Mouse (Mus musculus): ENCODE measurements around the gene Aldh1b1. TPM values are rescaled to one million over a fixed set of nuclear protein-coding genes. Genes with fewer than 3 reads are reported as not detected.

The Aldh1b1 gene
- under 1 TPM; 0.27 to 0.81 (median 0.37) TPM for total RNA-seq (2022)

- DNase-seq (ENCODE audit: low spot score in 2 of 2): peak; percentile 7 to 28
Observed at GRCm38 (mm10) chr4:45798964-45799363, at the start of gene Aldh1b1. TSS of gene Aldh1b1 (plus strand) at chr4:45799022.

GRCm38 (mm10) chr4:45749449-45749848 is 49.4 kb upstream of the Aldh1b1 start:
- DNase-seq (ENCODE audit: low spot score in 2 of 2): no peak

GRCm38 (mm10) chr4:45750477-45750876 is 48.3 kb upstream of the Aldh1b1 start:
- DNase-seq (ENCODE audit: low spot score in 2 of 2): no peak

- DNase-seq (ENCODE audit: low spot score in 2 of 2): no peak
Observed at GRCm38 (mm10) chr4:45753211-45753809, 45.5 kb upstream of the Aldh1b1 start.

GRCm38 (mm10) chr4:45754171-45754570 is 44.7 kb upstream of the Aldh1b1 start:
- no peak for DNase-seq (ENCODE audit: low spot score in 2 of 2)

- no peak for DNase-seq (ENCODE audit: low spot score in 2 of 2)
Observed at GRCm38 (mm10) chr4:45755097-45755496, 43.7 kb upstream of the Aldh1b1 start.

GRCm38 (mm10) chr4:45755881-45756280 is 42.9 kb upstream of the Aldh1b1 start:
- no peak for DNase-seq (ENCODE audit: low spot score in 2 of 2)

GRCm38 (mm10) chr4:45757941-45758340 is 40.9 kb upstream of the Aldh1b1 start:
- DNase-seq (ENCODE audit: low spot score in 2 of 2): no peak

GRCm38 (mm10) chr4:45759411-45759810 is 39.4 kb upstream of the Aldh1b1 start:
- no peak for DNase-seq (ENCODE audit: low spot score in 2 of 2)

- DNase-seq (ENCODE audit: low spot score in 2 of 2): no peak
Observed at GRCm38 (mm10) chr4:45762600-45762999, 36.2 kb upstream of the Aldh1b1 start.

- DNase-seq (ENCODE audit: low spot score in 2 of 2): no peak
Observed at GRCm38 (mm10) chr4:45763288-45764140, 35.3 kb upstream of the Aldh1b1 start.

- no peak for DNase-seq (ENCODE audit: low spot score in 2 of 2)
Observed at GRCm38 (mm10) chr4:45764141-45764494, 34.7 kb upstream of the Aldh1b1 start.

- DNase-seq (ENCODE audit: low spot score in 2 of 2): no peak
Observed at GRCm38 (mm10) chr4:45765121-45765564, 33.7 kb upstream of the Aldh1b1 start.

- DNase-seq (ENCODE audit: low spot score in 2 of 2): no peak
Observed at GRCm38 (mm10) chr4:45765565-45766201, 33.1 kb upstream of the Aldh1b1 start.

GRCm38 (mm10) chr4:45766774-45767173 is 32.0 kb upstream of the Aldh1b1 start:
- no peak for DNase-seq (ENCODE audit: low spot score in 2 of 2)

- no peak for DNase-seq (ENCODE audit: low spot score in 2 of 2)
Observed at GRCm38 (mm10) chr4:45767891-45768558, 30.8 kb upstream of the Aldh1b1 start.

GRCm38 (mm10) chr4:45769141-45769540 is 29.7 kb upstream of the Aldh1b1 start:
- DNase-seq (ENCODE audit: low spot score in 2 of 2): no peak

GRCm38 (mm10) chr4:45769791-45770637 is 28.8 kb upstream of the Aldh1b1 start:
- no peak for DNase-seq (ENCODE audit: low spot score in 2 of 2)

- no peak for DNase-seq (ENCODE audit: low spot score in 2 of 2)
Observed at GRCm38 (mm10) chr4:45770638-45771033, 28.2 kb upstream of the Aldh1b1 start.

GRCm38 (mm10) chr4:45771173-45771572 is 27.6 kb upstream of the Aldh1b1 start:
- no peak for DNase-seq (ENCODE audit: low spot score in 2 of 2)

GRCm38 (mm10) chr4:45771619-45772018 is 27.2 kb upstream of the Aldh1b1 start:
- no peak for DNase-seq (ENCODE audit: low spot score in 2 of 2)

Measured in gastrocnemius, adult 8-10 months (tissue).